Mouse (Mus musculus) neural tube, embryonic 11.5 days (tissue): Measurements from ENCODE around the gene Rps8. TPM values are rescaled to one million over a fixed set of nuclear protein-coding genes. Genes with fewer than 3 reads are reported as not detected.

Experiments used
- ATAC-seq: fragments of 200-750 bp; cut with Nextera tagmentation; 2 replicates; pipeline ENCODE4 v1.8.0; 2017; ENCODE audit warnings: moderate number of reproducible peaks, mild to moderate bottlenecking, moderate TSS enrichment, moderate library complexity; ENCODE audit not compliant: insufficient read depth, low FRiP score, low TSS enrichment
- DNase-seq: peaks from one replicate; pipeline ENCODE4 v3.0.0-alpha.2; 2015; ENCODE audit warnings: low spot score
- H3K27ac ChIP-seq: fragments of 300-500 bp; sonication (generic); 2 replicates; pipeline ENCODE4 v1.5.1; 2014; ENCODE audit warnings: low read depth, mild to moderate bottlenecking, low read length
- H3K27me3 ChIP-seq: fragments of 300-500 bp; sonication (generic); 2 replicates; pipeline ENCODE4 v1.6.1; 2014; ENCODE audit warnings: mild to moderate bottlenecking, low read length, mixed read lengths; ENCODE audit not compliant: control insufficient read depth, insufficient read depth
- H3K36me3 ChIP-seq: fragments of 300-500 bp; sonication (generic); 2 replicates; pipeline ENCODE4 v1.6.1; 2014; ENCODE audit warnings: mild to moderate bottlenecking, low read length, moderate library complexity, mixed read lengths; ENCODE audit not compliant: control insufficient read depth, insufficient read depth
- H3K4me1 ChIP-seq: fragments of 300-500 bp; sonication (generic); 2 replicates; pipeline ENCODE4 v1.6.1; 2014; ENCODE audit warnings: low read length, mixed read lengths; ENCODE audit not compliant: control insufficient read depth, insufficient read depth
- H3K4me2 ChIP-seq: fragments of 300-500 bp; sonication (generic); 2 replicates; pipeline ENCODE4 v1.6.1; 2014; ENCODE audit warnings: low read depth, mild to moderate bottlenecking, moderate library complexity
- H3K4me3 ChIP-seq: fragments of 300-500 bp; sonication (generic); 2 replicates; pipeline ENCODE4 v1.5.1; 2014; ENCODE audit warnings: low read depth, low read length
- H3K9ac ChIP-seq: fragments of 300-500 bp; sonication (generic); 2 replicates; pipeline ENCODE4 v1.6.1; 2014; ENCODE audit warnings: mild to moderate bottlenecking, low read length
- H3K9me3 ChIP-seq: fragments of 300-500 bp; sonication (generic); 2 replicates; pipeline ENCODE4 v1.6.1; 2016; ENCODE audit warnings: low read length; ENCODE audit not compliant: control insufficient read depth
- WGBS: fragments of 180-500 bp; shearing (Covaris S2); extraction: QIAGEN DNeasy Blood & Tissue Kit; methylation state at CpG from one replicate; pipeline ENCODE4 v1.1.7; 2014; 5-methylcytosine and 5-hydroxymethylcytosine counted together
- polyA plus RNA-seq: library from polyadenylated mRNA; unstranded; fragments of >200 nt; fragmentation: Nextera tagmentation; extraction: Ambion mirVana; gene quantifications from 2 replicates; pipeline ENCODE4 v1.2.1, GENCODE M21; 2014

The Rps8 gene
- polyA plus RNA-seq, 1 experiment from 2014 or later = 818 TPM

DNA sequence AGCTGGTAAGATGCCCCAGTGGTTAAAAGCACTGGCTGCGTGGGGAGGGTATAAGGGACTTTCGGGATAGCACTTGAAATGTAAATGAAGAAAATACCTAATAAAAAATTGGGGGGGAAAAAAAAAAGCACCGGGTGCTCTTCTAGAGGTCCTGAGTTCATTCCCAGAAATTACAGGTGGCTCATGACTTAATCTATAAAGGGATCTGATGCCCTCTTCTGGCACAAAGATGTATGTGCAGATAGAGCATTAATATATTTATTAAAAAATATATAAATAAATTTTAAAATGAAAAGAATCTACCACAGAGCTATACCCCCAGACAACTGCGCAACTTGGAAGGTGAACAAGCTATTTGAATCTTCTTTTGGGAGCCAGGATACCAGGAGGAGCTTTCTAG, 15.4 kb downstream of the Rps8 start:
- Histone ChIP-seq H3K4me1 (no peaks in the 10 kb centered on the region), H3K27ac (no peak overlapping the region), H3K36me3 (no peaks in the 10 kb centered on the region), H3K4me3 (no peak overlapping the region), H3K27me3 (no peaks in the 10 kb centered on the region), H3K9me3 (no peaks in the 10 kb centered on the region), H3K9ac (no peak overlapping the region), H3K4me2 (no peak overlapping the region)
- no peak for ATAC-seq
- 44% methylated on average over 4 of the region's 4 CpGs for WGBS
- no peak for DNase-seq

DNA sequence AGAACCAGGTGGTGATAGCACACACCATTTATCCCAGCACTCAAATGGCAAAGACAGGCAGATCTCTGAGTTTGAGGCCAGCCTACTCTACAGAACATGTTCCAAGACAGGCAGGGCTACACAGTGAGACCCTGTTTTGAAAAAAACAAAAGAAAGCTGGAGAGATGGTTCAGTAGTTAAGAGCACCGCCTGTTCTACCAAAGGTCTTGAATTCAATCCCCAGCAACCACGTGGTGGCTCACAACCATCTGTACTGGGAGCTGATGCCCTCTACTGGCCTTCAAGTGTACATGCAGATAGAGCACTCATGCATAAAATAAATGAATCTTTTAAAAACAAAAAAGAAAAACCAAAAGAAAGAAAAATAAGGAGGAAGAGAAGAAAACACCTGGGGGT, 16.8 kb downstream of the Rps8 start:
- no peak overlapping the region for H3K4me2 ChIP-seq
- WGBS = 3% methylated on average over 2 of the region's 2 CpGs
- no peak overlapping the region for H3K4me3 ChIP-seq
- H3K27ac ChIP-seq = no peak overlapping the region
- H3K27me3 ChIP-seq = no peaks in the 10 kb centered on the region
- no peaks in the 10 kb centered on the region for H3K9me3 ChIP-seq
- peak; percentile 58 for DNase-seq
- ATAC-seq = peak; percentile 33; the same call in 1 of the 2 replicates
- no peaks in the 10 kb centered on the region for H3K4me1 ChIP-seq
- H3K36me3 ChIP-seq = no peaks in the 10 kb centered on the region
- H3K9ac ChIP-seq = no peak overlapping the region

DNA sequence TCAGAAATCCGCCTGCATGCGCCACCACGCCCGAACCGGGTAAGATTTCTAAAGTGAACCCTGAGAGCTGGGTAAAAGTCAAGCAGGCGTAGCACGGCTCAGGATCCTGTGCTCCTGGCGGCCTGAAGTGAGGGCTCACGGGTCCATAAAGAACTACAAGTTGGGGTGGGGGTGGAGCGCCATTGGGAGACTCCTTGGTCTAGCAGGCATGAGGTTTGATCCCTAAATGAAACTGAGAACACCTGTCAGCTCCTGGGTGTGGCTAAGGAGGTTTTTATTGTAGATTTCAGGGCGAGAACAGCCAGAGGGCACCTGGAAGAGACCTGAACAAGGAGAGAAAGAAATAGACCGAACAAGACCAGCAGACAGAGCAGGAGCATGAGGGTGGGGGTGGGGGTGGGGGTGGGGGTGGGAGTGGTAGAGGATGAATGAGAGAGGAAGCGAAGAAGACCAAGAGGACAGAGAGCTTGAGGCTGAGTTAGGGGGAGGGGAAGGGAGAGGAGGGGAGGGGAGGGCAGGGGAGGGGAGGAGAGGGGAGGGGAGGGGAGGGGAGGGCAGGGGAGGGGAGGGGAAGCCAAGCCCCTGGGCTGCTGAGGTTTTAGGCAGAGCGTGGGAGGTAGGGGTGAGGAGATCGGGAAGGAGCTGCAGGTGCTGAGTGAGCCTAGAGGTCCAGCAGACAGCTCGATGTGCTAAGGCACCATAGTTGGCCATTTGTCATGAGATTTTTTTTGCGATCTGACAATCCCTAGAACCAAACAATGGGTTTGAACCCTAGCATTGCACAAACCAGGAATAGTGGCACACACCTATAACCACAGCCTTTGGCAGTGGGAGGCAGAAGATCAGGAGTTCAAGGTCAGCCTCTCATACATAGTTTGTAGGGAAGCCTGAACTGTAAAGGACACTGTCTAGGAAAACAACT, 17.5 kb downstream of the Rps8 start:
- H3K27me3 ChIP-seq = no peaks in the 10 kb centered on the region
- no peaks in the 10 kb centered on the region for H3K4me1 ChIP-seq
- H3K9me3 ChIP-seq = no peaks in the 10 kb centered on the region
- H3K4me2 ChIP-seq = no peak overlapping the region
- no peak overlapping the region for H3K9ac ChIP-seq
- 68% methylated on average over 15 of the region's 17 CpGs for WGBS
- DNase-seq (no peak), ATAC-seq (no peak)
- no peaks in the 10 kb centered on the region for H3K36me3 ChIP-seq
- no peak overlapping the region for H3K4me3 ChIP-seq
- no peak overlapping the region for H3K27ac ChIP-seq

DNA sequence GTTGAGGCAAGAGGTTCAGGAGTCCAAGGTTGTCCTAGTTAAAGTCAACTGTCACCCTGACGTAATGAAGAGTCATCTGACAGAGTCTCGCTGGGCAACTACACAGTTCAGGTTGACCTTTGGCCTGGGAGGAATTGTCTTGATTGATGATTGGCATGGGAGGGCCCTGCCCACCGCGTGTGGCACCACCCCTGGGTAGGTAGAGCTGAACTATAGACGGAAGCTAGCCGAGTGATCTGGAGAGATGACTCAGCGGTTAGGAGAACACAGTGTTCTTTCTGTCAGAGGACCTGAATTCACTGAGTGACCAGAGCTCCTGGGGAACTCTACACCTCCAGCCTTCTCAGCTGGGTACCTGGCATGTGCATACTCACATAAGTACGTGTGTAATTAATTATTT, 20.0 kb downstream of the Rps8 start:
- no peak overlapping the region for H3K4me2 ChIP-seq
- no peaks in the 10 kb centered on the region for H3K27me3 ChIP-seq
- H3K9ac ChIP-seq = no peak overlapping the region
- no peaks in the 10 kb centered on the region for H3K9me3 ChIP-seq
- 29% methylated on average over 8 of the region's 8 CpGs for WGBS
- no peak overlapping the region for H3K4me3 ChIP-seq
- peaks cover 14% of the 10 kb centered on the region for H3K4me1 ChIP-seq
- no peak overlapping the region for H3K27ac ChIP-seq
- ATAC-seq (no peak), DNase-seq (no peak)
- H3K36me3 ChIP-seq = no peaks in the 10 kb centered on the region

DNA sequence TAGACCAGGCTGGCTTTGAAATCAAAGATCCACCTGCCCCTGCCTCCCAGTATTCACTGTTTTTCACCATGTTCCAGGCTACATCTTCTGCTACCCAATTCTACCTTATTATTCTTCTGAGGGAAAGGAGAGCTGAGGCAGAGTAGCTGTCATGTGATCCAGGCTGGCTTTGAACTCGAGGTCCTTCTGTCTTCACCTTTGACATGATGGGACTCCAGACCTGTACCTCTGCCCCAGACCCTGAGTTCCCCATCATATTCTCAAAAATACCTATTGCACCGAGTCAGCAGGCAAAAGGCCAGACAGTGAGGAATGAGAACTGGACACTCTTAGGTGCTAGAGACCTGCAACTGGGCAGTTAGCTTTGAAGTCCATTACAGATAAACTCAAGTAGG, 21.4 kb downstream of the Rps8 start:
- Histone ChIP-seq H3K27ac (no peak overlapping the region), H3K27me3 (no peaks in the 10 kb centered on the region), H3K4me3 (no peak overlapping the region; the same call in 1 of the 2 replicates), H3K36me3 (no peaks in the 10 kb centered on the region), H3K4me1 (peaks cover 26% of the 10 kb centered on the region), H3K9ac (no peak overlapping the region), H3K4me2 (no peak overlapping the region), H3K9me3 (no peaks in the 10 kb centered on the region)
- 41% methylated on average over 2 of the region's 2 CpGs for WGBS
- DNase-seq (no peak), ATAC-seq (no peak)

DNA sequence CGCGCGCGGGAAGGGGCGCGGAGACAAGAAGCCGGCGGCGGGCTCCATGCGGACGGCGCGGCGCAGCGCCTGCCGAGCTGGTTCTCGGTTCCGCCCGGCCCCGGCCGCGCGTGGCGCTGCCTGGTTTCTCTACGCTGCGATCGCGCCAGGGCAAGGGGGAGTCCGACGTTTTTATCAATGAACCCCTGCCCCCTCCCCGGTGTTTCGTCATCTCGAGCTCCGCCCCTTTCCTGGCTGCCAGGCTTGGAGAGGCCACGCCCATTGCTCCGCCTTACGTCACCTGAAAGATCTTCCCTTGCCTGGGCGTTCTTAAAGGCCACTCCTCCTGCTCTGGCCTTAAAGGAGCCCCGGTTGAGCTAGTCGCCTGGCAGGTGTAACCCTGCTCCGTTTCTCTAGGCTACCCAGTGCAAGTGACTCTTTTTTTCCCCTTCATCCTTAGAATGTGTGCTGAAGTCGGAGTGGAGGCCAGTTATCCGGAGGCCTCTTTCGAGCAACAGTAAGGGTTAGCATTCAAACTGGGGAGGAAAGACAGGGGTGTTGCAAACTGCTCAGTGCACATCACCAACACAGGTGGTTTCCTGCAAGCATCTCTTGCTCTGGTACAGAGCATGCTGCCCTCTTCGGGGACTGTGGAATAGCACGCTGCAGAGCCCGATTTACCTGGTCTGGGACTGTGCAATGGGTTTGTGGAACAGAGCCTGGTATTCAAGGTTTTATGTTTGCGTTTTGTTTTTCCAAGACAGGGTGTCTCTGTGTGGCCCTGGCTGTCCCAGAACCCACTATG, 22.0 kb downstream of the Rps8 start, which contains the start of gene Plk3:
Plk3 (minus strand) TSS at position 147 of the 784 bp plus-strand sequence.
- H3K27ac ChIP-seq = peak within 1 kb of the TSS; percentile 72; the same call in 1 of the 2 replicates
- no peaks in the 10 kb centered on the region for H3K9me3 ChIP-seq
- H3K4me2 ChIP-seq = peak within 1 kb of the TSS; percentile 81
- H3K27me3 ChIP-seq = no peaks in the 10 kb centered on the region
- peak within 1 kb of the TSS; percentile 78 for H3K4me3 ChIP-seq
- H3K4me1 ChIP-seq = peaks cover 26% of the 10 kb centered on the region
- ATAC-seq (peak; percentile 76), DNase-seq (peak; percentile 97)
- peak within 1 kb of the TSS; percentile 76 for H3K9ac ChIP-seq
- H3K36me3 ChIP-seq = peaks cover 3% of the 10 kb centered on the region; the same call in 1 of the 2 replicates
- 2% methylated on average over 47 of the region's 48 CpGs for WGBS

DNA sequence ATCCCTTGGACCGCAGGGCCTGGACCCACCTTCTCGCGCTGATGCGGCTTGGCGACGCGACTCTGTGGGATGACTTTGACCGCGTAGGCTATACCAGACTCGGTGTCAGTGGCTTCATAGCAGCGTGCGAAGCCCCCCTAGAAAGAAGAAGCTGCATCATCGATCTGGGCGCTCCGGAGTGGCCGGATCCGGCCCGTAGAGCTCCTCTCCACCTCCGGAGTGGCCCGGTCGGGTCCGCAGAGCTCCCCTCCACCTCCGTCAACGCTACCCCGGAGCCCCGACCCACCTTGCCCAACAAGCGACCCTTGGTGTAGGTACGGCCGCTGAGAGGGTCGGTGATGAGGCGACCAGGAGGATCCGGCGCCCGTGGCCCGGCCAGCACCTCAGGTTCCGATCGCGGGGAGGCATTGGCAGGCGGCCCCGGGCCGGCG, 22.7 kb downstream of the Rps8 start:
- under 1% methylated on average over 39 of the region's 42 CpGs for WGBS
- ATAC-seq = peak; percentile 17; the same call in 1 of the 2 replicates
- Histone ChIP-seq H3K9me3 (no peaks in the 10 kb centered on the region), H3K36me3 (peaks cover 3% of the 10 kb centered on the region), H3K4me2 (peak overlapping the region; percentile 81), H3K9ac (peak overlapping the region; percentile 76), H3K4me1 (peaks cover 29% of the 10 kb centered on the region), H3K27me3 (no peaks in the 10 kb centered on the region), H3K4me3 (peak overlapping the region; percentile 78), H3K27ac (peak overlapping the region; percentile 60; the same call in 1 of the 2 replicates)
- peak; percentile 53 for DNase-seq

DNA sequence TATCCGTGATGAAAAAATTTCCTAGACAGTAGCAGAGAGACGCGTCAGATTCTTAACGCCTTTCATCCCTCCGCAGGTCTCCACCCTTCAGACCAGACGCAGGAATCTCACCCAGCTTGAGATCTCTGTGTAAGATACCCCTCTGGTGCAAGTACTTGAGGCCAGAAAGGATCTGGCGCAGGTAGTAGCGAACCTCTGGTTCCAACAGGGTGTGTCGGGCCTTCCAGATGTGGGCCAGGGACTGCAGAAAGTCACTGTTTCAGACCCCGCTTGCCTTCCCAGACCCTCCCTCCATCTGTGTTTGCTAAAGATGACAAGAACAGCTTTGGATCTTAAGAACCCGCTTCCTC, 23.3 kb downstream of the Rps8 start:
- peak; percentile 23 for DNase-seq
- Histone ChIP-seq H3K27me3 (no peaks in the 10 kb centered on the region), H3K4me3 (peak overlapping the region; percentile 78), H3K36me3 (peaks cover 3% of the 10 kb centered on the region), H3K4me2 (peak overlapping the region; percentile 81), H3K9me3 (no peaks in the 10 kb centered on the region), H3K27ac (0 out of 2 replicates have a peak overlapping the region, but pooled peaks have one; percentile 72), H3K9ac (peak overlapping the region; percentile 76), H3K4me1 (peaks cover 29% of the 10 kb centered on the region)
- no peak for ATAC-seq
- 6% methylated on average over 11 of the region's 11 CpGs for WGBS
